Mouse (Mus musculus) heart, embryonic 10.5 days (tissue): ENCODE measurements around the gene Cul1. TPM values are rescaled to one million over a fixed set of nuclear protein-coding genes. Genes with fewer than 3 reads are reported as not detected.
A peak's percentile ranks its signal among the peaks of the same experiment; 100 is the strongest.

Experiments
- DNase-seq: peaks from one replicate; pipeline ENCODE4 v3.0.0-alpha.2; 2017; ENCODE audit warnings: low spot score
- H3K27ac ChIP-seq: fragments of 300-500 bp; sonication (generic); 2 replicates; pipeline ENCODE4 v1.5.1; 2016; ENCODE audit warnings: mild to moderate bottlenecking
- H3K27me3 ChIP-seq: fragments of 300-500 bp; sonication (generic); 2 replicates; pipeline ENCODE4 v1.6.1; 2016; ENCODE audit warnings: mild to moderate bottlenecking; ENCODE audit not compliant: poor library complexity, insufficient read depth, severe bottlenecking
- H3K36me3 ChIP-seq: fragments of 300-500 bp; sonication (generic); 2 replicates; pipeline ENCODE4 v1.6.1; 2016; ENCODE audit warnings: mild to moderate bottlenecking, moderate library complexity
- H3K4me1 ChIP-seq: fragments of 300-500 bp; sonication (generic); 2 replicates; pipeline ENCODE4 v1.6.1; 2016; ENCODE audit warnings: mild to moderate bottlenecking
- H3K4me3 ChIP-seq: fragments of 300-500 bp; sonication (generic); 2 replicates; pipeline ENCODE4 v1.5.1; 2016; ENCODE audit warnings: mild to moderate bottlenecking, moderate library complexity
- H3K9me3 ChIP-seq: fragments of 300-500 bp; sonication (generic); 2 replicates; pipeline ENCODE4 v1.6.1; 2016; ENCODE audit warnings: mild to moderate bottlenecking, moderate library complexity
- WGBS: fragments of 180-500 bp; shearing (Covaris S2); methylation state at CpG from one replicate; pipeline ENCODE4 v1.1.7; 2016; 5-methylcytosine and 5-hydroxymethylcytosine counted together
- polyA plus RNA-seq: library from polyadenylated mRNA; unstranded; fragments of >200 nt; fragmentation: Nextera tagmentation; extraction: Ambion mirVana; gene quantifications from 2 replicates; pipeline ENCODE4 v1.2.1, GENCODE M21; 2016

Cul1 gene
- polyA plus RNA-seq, 1 experiment from 2014 or later = 157 TPM

- whole genome bisulfite sequencing = under 1% methylated on average over 65 of the region's 72 CpGs
- H3K4me1 ChIP-seq = peaks cover 15% of the 10 kb centered on the region
- H3K9me3 ChIP-seq = no peaks in the 10 kb centered on the region
- H3K36me3 ChIP-seq = no peaks in the 10 kb centered on the region
- DNase-seq = peak; percentile 89
- H3K27me3 ChIP-seq = no peaks in the 10 kb centered on the region
- H3K27ac ChIP-seq = peak overlapping the region; percentile 100
- H3K4me3 ChIP-seq = peak overlapping the region; percentile 96
These were observed 955 bp downstream of the Cul1 start for GRCm38 (mm10) chr6:47454131-47454574.

GRCm38 (mm10) chr6:47454575-47455571 is 1.7 kb downstream of the Cul1 start:
- DNase-seq = peak; percentile 88
- H3K4me1 ChIP-seq = peaks cover 15% of the 10 kb centered on the region
- under 1% methylated on average over 79 of the region's 79 CpGs for WGBS
- H3K4me3 ChIP-seq = peak overlapping the region; percentile 96
- no peaks in the 10 kb centered on the region for H3K9me3 ChIP-seq
- H3K36me3 ChIP-seq = no peaks in the 10 kb centered on the region
- peak overlapping the region; percentile 100 for H3K27ac ChIP-seq
- no peaks in the 10 kb centered on the region for H3K27me3 ChIP-seq

- no peak for DNase-seq
- Histone ChIP-seq H3K4me1 (peaks cover 15% of the 10 kb centered on the region), H3K4me3 (peak overlapping the region; percentile 96), H3K27me3 (no peaks in the 10 kb centered on the region), H3K27ac (no peak overlapping the region), H3K9me3 (no peaks in the 10 kb centered on the region), H3K36me3 (no peaks in the 10 kb centered on the region)
- WGBS = 95% methylated on average over 1 of the region's 1 CpGs
These were observed 2.6 kb downstream of the Cul1 start for GRCm38 (mm10) chr6:47455843-47456242.

GRCm38 (mm10) chr6:47456853-47457252 is 3.7 kb downstream of the Cul1 start:
- no peaks in the 10 kb centered on the region for H3K9me3 ChIP-seq
- DNase-seq = no peak
- H3K4me3 ChIP-seq = no peak overlapping the region
- peaks cover 20% of the 10 kb centered on the region for H3K4me1 ChIP-seq
- H3K27ac ChIP-seq = no peak overlapping the region
- no peaks in the 10 kb centered on the region for H3K36me3 ChIP-seq
- no peaks in the 10 kb centered on the region for H3K27me3 ChIP-seq
- 80% methylated on average over 2 of the region's 2 CpGs for WGBS

GRCm38 (mm10) chr6:47465400-47465799 is 12.2 kb downstream of the Cul1 start:
- H3K27ac ChIP-seq = no peak overlapping the region
- no peaks in the 10 kb centered on the region for H3K27me3 ChIP-seq
- H3K4me1 ChIP-seq = 0 out of 2 replicates have a peak, but pooled peaks cover 4% of the 10 kb centered on the region
- 49% methylated on average over 2 of the region's 2 CpGs for WGBS
- peaks cover 6% of the 10 kb centered on the region; the same call in 1 of the 2 replicates for H3K36me3 ChIP-seq
- no peak overlapping the region for H3K4me3 ChIP-seq
- 0 out of 2 replicates have a peak, but pooled peaks cover 3% of the 10 kb centered on the region for H3K9me3 ChIP-seq
- DNase-seq = no peak

- Histone ChIP-seq H3K4me3 (no peak overlapping the region), H3K4me1 (no peaks in the 10 kb centered on the region)
- 89% methylated on average over 2 of the region's 2 CpGs for WGBS
These were observed 13.3 kb downstream of the Cul1 start for GRCm38 (mm10) chr6:47466488-47466887.

GRCm38 (mm10) chr6:47467058-47467457 is 13.9 kb downstream of the Cul1 start:
- Histone ChIP-seq H3K9me3 (0 out of 2 replicates have a peak, but pooled peaks cover 3% of the 10 kb centered on the region), H3K27me3 (no peaks in the 10 kb centered on the region), H3K27ac (no peak overlapping the region), H3K36me3 (peaks cover 6% of the 10 kb centered on the region; the same call in 1 of the 2 replicates), H3K4me1 (no peaks in the 10 kb centered on the region), H3K4me3 (no peak overlapping the region)
- DNase-seq = no peak

More at GRCm38 (mm10) chr6:47466488-47466887, 13.3 kb downstream of the Cul1 start:
- Histone ChIP-seq H3K9me3 (0 out of 2 replicates have a peak, but pooled peaks cover 3% of the 10 kb centered on the region), H3K27ac (no peak overlapping the region), H3K27me3 (no peaks in the 10 kb centered on the region), H3K36me3 (peaks cover 6% of the 10 kb centered on the region; the same call in 1 of the 2 replicates)
- no peak for DNase-seq

- Histone ChIP-seq H3K4me1 (no peaks in the 10 kb centered on the region), H3K36me3 (peaks cover 6% of the 10 kb centered on the region; the same call in 1 of the 2 replicates), H3K27me3 (no peaks in the 10 kb centered on the region), H3K4me3 (no peak overlapping the region), H3K9me3 (0 out of 2 replicates have a peak, but pooled peaks cover 3% of the 10 kb centered on the region), H3K27ac (no peak overlapping the region)
- DNase-seq = no peak
These were observed 16.6 kb downstream of the Cul1 start for GRCm38 (mm10) chr6:47469760-47470159.

- no peaks in the 10 kb centered on the region for H3K4me1 ChIP-seq
- no peaks in the 10 kb centered on the region for H3K27me3 ChIP-seq
- H3K36me3 ChIP-seq = peaks cover 6% of the 10 kb centered on the region; the same call in 1 of the 2 replicates
- H3K27ac ChIP-seq = no peak overlapping the region
- no peak overlapping the region for H3K4me3 ChIP-seq
- 0 out of 2 replicates have a peak, but pooled peaks cover 3% of the 10 kb centered on the region for H3K9me3 ChIP-seq
- DNase-seq = no peak
These were observed 19.2 kb downstream of the Cul1 start for GRCm38 (mm10) chr6:47472444-47472843.

- no peaks in the 10 kb centered on the region for H3K27me3 ChIP-seq
- DNase-seq = no peak
- H3K36me3 ChIP-seq = peaks cover 7% of the 10 kb centered on the region
- H3K4me3 ChIP-seq = no peak overlapping the region
- H3K9me3 ChIP-seq = no peaks in the 10 kb centered on the region
- H3K27ac ChIP-seq = no peak overlapping the region
- 98% methylated on average over 1 of the region's 1 CpGs for WGBS
- H3K4me1 ChIP-seq = no peaks in the 10 kb centered on the region
These were observed 28.8 kb downstream of the Cul1 start for GRCm38 (mm10) chr6:47482027-47482426.

- no peak for DNase-seq
- H3K4me3 ChIP-seq = no peak overlapping the region
- peaks cover 6% of the 10 kb centered on the region for H3K4me1 ChIP-seq
- no peaks in the 10 kb centered on the region for H3K27me3 ChIP-seq
- H3K27ac ChIP-seq = no peak overlapping the region
- H3K36me3 ChIP-seq = peaks cover 9% of the 10 kb centered on the region; the same call in 1 of the 2 replicates
- H3K9me3 ChIP-seq = no peaks in the 10 kb centered on the region
- 79% methylated on average over 4 of the region's 4 CpGs for WGBS
These were observed 41.4 kb downstream of the Cul1 start for GRCm38 (mm10) chr6:47494562-47494961.

GRCm38 (mm10) chr6:47520030-47520429 is 66.8 kb downstream of the Cul1 start:
- H3K36me3 ChIP-seq = peaks cover 95% of the 10 kb centered on the region
- no peak overlapping the region for H3K27ac ChIP-seq
- H3K4me1 ChIP-seq = no peaks in the 10 kb centered on the region
- H3K27me3 ChIP-seq = no peaks in the 10 kb centered on the region
- H3K9me3 ChIP-seq = no peaks in the 10 kb centered on the region
- DNase-seq = no peak
- H3K4me3 ChIP-seq = no peak overlapping the region
- 81% methylated on average over 2 of the region's 2 CpGs for WGBS

- DNase-seq = no peak
- H3K36me3 ChIP-seq = peaks cover 96% of the 10 kb centered on the region
- no peaks in the 10 kb centered on the region for H3K27me3 ChIP-seq
- no peak overlapping the region for H3K27ac ChIP-seq
- no peaks in the 10 kb centered on the region for H3K9me3 ChIP-seq
- 98% methylated on average over 3 of the region's 3 CpGs for WGBS
- H3K4me1 ChIP-seq = no peaks in the 10 kb centered on the region
- no peak overlapping the region for H3K4me3 ChIP-seq
These were observed 69.2 kb downstream of the Cul1 start for GRCm38 (mm10) chr6:47522431-47522830.
